Mouse (Mus musculus): ENCODE results near the gene Rps10. TPM values are rescaled to one million over a fixed set of nuclear protein-coding genes. Genes with fewer than 3 reads are reported as not detected.

The Rps10 gene
- polyA plus RNA-seq, 1 experiment from 2014 or later, result 483 TPM

- Histone ChIP-seq H3K4me2 (no peak overlapping the region), H3K9ac (replicated peaks) (no peak overlapping the region), H3K27ac (replicated peaks) (no peak overlapping the region), H3K9me3 (replicated peaks) (no peaks in the 10 kb centered on the region), H3K36me3 (peaks cover 66% of the 10 kb centered on the region), H3K4me3 (replicated peaks) (no peak overlapping the region), H3K4me1 (peaks cover 12% of the 10 kb centered on the region), H3K27me3 (replicated peaks) (no peaks in the 10 kb centered on the region)
- 92% methylated on average over 13 of the region's 13 CpGs for WGBS
- no peak for ATAC-seq (ENCODE audit: low FRiP score)
These were observed 53.1 kb downstream of the Rps10 start for GRCm38 (mm10) chr17:27583185-27583894.

Other genes with a start within 250 kb of the Rps10 start
- 9.7 and 10.1 TPM in 2 replicates for gene Grm4, start 115.3 kb downstream of the Rps10 start, polyA plus RNA-seq (2015; fragmentation: Nextera tagmentation; extraction: Ambion mirVana)
- 129 and 207 TPM in 2 replicates for gene Hmga1, start 80.2 kb downstream of the Rps10 start, polyA plus RNA-seq (2015; fragmentation: Nextera tagmentation; extraction: Ambion mirVana)
- 70.8 and 74.9 TPM in 2 replicates for gene AI413582, start 70.9 kb downstream of the Rps10 start, polyA plus RNA-seq (2015; fragmentation: Nextera tagmentation; extraction: Ambion mirVana)
- 229 and 253 TPM in 2 replicates for gene Nudt3, start 13.2 kb downstream of the Rps10 start, polyA plus RNA-seq (2015; fragmentation: Nextera tagmentation; extraction: Ambion mirVana)
- gene RPS10-NUDT3, start 1.4 kb downstream of the Rps10 start, polyA plus RNA-seq (2015; fragmentation: Nextera tagmentation; extraction: Ambion mirVana), result not detected in 2 replicates
- gene Pacsin1, start 18.8 kb upstream of the Rps10 start, polyA plus RNA-seq (2015; fragmentation: Nextera tagmentation; extraction: Ambion mirVana), result 62.6 and 66.7 TPM in 2 replicates
- 0.92 and 1.9 TPM in 2 replicates for gene Spdef, start 92.3 kb upstream of the Rps10 start, polyA plus RNA-seq (2015; fragmentation: Nextera tagmentation; extraction: Ambion mirVana)
- gene D17Wsu92e, start 184.0 kb upstream of the Rps10 start, polyA plus RNA-seq (2015; fragmentation: Nextera tagmentation; extraction: Ambion mirVana), result 9.3 and 12.2 TPM in 2 replicates
- gene Snrpc, start 201.5 kb upstream of the Rps10 start, polyA plus RNA-seq (2015; fragmentation: Nextera tagmentation; extraction: Ambion mirVana), result 211 and 227 TPM in 2 replicates
- 6.0 and 6.1 TPM in 2 replicates for gene Uhrf1bp1, start 219.8 kb upstream of the Rps10 start, polyA plus RNA-seq (2015; fragmentation: Nextera tagmentation; extraction: Ambion mirVana)